Mouse (Mus musculus) MEL (cell line): Measurements from ENCODE around the gene Kcne3. TPM values are rescaled to one million over a fixed set of nuclear protein-coding genes. Genes with fewer than 3 reads are reported as not detected.

ENCODE experiments used
- DNase-seq: peaks from one replicate; pipeline ENCODE4 v3.0.0; 2011; ENCODE audit warnings: low read depth, low spot score
- H3K27ac ChIP-seq: 2 replicates; pipeline ENCODE4 v1.5.1; 2012; ENCODE audit warnings: low read depth, mild to moderate bottlenecking, control low read depth, low read length, moderate library complexity; ENCODE audit not compliant: control insufficient read depth
- H3K27me3 ChIP-seq, 2 experiments: fragments of 150-350 bp in 1 of 2; sonication (generic) in 1 of 2; 2 replicates each; pipeline ENCODE4 v1.6.1; 2012; ENCODE audit warnings: low read length in 2 of 2, mild to moderate bottlenecking in 2 of 2, improper control_type of control experiment in 1 of 2, moderate library complexity in 1 of 2; ENCODE audit not compliant: insufficient read depth in 2 of 2, control insufficient read depth in 1 of 2
- H3K36me3 ChIP-seq, 2 experiments: 2 replicates each; pipeline ENCODE4 v1.6.1; 2012 to 2014; ENCODE audit warnings: low read length in 2 of 2, improper control_type of control experiment in 1 of 2, inconsistent platforms in 1 of 2, mild to moderate bottlenecking in 1 of 2; ENCODE audit not compliant: insufficient read depth in 2 of 2, control insufficient read depth in 1 of 2
- H3K4me1 ChIP-seq, 2 experiments: fragments of 150-350 bp in 1 of 2; sonication (generic) in 1 of 2; 2 replicates each; pipeline ENCODE4 v1.6.1; 2012; ENCODE audit warnings: low read length in 2 of 2, improper control_type of control experiment in 1 of 2, mild to moderate bottlenecking in 1 of 2; ENCODE audit not compliant: insufficient read depth in 2 of 2, control insufficient read depth in 1 of 2
- H3K4me3 ChIP-seq, 2 experiments: fragments of 150-350 bp in 1 of 2; sonication (generic) in 1 of 2; 2 replicates each; pipeline ENCODE4 v1.5.1; 2012; ENCODE audit warnings: low read depth in 2 of 2, low read length in 2 of 2, mild to moderate bottlenecking in 2 of 2, moderate library complexity in 2 of 2, control low read depth in 1 of 2, improper control_type of control experiment in 1 of 2; ENCODE audit not compliant: control insufficient read depth in 1 of 2, insufficient read depth in 1 of 2
- H3K79me2 ChIP-seq: 2 replicates; pipeline ENCODE4 v1.6.1; 2012; ENCODE audit warnings: mild to moderate bottlenecking, low read length, moderate library complexity; ENCODE audit not compliant: control insufficient read depth, poor library complexity, insufficient read depth
- H3K9ac ChIP-seq: 2 replicates; pipeline ENCODE4 v1.6.1; 2012; ENCODE audit warnings: low read depth, mild to moderate bottlenecking, control low read depth, low read length, moderate library complexity; ENCODE audit not compliant: control insufficient read depth, poor library complexity, severe bottlenecking
- H3K9me3 ChIP-seq: fragments of 150-350 bp; sonication (generic); replicated peaks from 2 replicates; pipeline ENCODE4 v1.6.1; 2012; ENCODE audit warnings: mild to moderate bottlenecking, low read length, improper control_type of control experiment, moderate library complexity; ENCODE audit not compliant: insufficient read depth
- CHD1 ChIP-seq: IDR thresholded peaks from 2 replicates; pipeline ENCODE4 v1.6.1; 2012; ENCODE audit warnings: low read depth, mild to moderate bottlenecking, inconsistent platforms, low read length, improper control_type of control experiment
- CTCF ChIP-seq, 3 experiments: IDR thresholded peaks in 2 of 3; conservative IDR thresholded peaks in 1 of 3; 2 replicates each; pipeline ENCODE4 v1.5.1; 2011 to 2012; ENCODE audit warnings: low read length in 3 of 3, low read depth in 2 of 3, mild to moderate bottlenecking in 2 of 3, improper control_type of control experiment in 1 of 3, inconsistent platforms in 1 of 3, mixed read lengths in 1 of 3, moderate library complexity in 1 of 3; ENCODE audit not compliant: control insufficient read depth in 1 of 3, insufficient read depth in 1 of 3, poor library complexity in 1 of 3, severe bottlenecking in 1 of 3
- E2F4 ChIP-seq: IDR thresholded peaks from 2 replicates; pipeline ENCODE4 v1.6.1; 2011; ENCODE audit warnings: low read depth, low read length, improper control_type of control experiment, borderline replicate concordance
- ELF1 ChIP-seq: IDR thresholded peaks from 2 replicates; pipeline ENCODE4 v1.6.1; 2014; ENCODE audit warnings: low read depth, mild to moderate bottlenecking, inconsistent platforms, low read length, improper control_type of control experiment, moderate library complexity
- EP300 ChIP-seq, 2 experiments: IDR thresholded peaks; 2 replicates each; pipeline ENCODE4 v1.6.1; 2011; ENCODE audit warnings: improper control_type of control experiment in 2 of 2, low read length in 2 of 2, low read depth in 1 of 2, mild to moderate bottlenecking in 1 of 2
- GABPA ChIP-seq: IDR thresholded peaks from 2 replicates; pipeline ENCODE4 v1.6.1; 2012; ENCODE audit warnings: low read depth, mild to moderate bottlenecking, inconsistent platforms, low read length, improper control_type of control experiment, moderate library complexity
- GATA1 ChIP-seq: IDR thresholded peaks from 2 replicates; pipeline ENCODE4 v1.6.1; 2011; ENCODE audit warnings: low read depth, low read length, improper control_type of control experiment
- HCFC1 ChIP-seq: IDR thresholded peaks from 2 replicates; pipeline ENCODE4 v1.6.1; 2012; ENCODE audit warnings: low read depth, mild to moderate bottlenecking, inconsistent platforms, low read length, improper control_type of control experiment, moderate library complexity
- MAFK ChIP-seq: IDR thresholded peaks from 2 replicates; pipeline ENCODE4 v1.6.1; 2011; ENCODE audit warnings: low read depth, mild to moderate bottlenecking, low read length, improper control_type of control experiment, borderline replicate concordance
- MAX ChIP-seq: IDR thresholded peaks from 2 replicates; pipeline ENCODE4 v1.6.1; 2011; ENCODE audit warnings: low read length, improper control_type of control experiment
- MEF2A ChIP-seq: IDR thresholded peaks from 2 replicates; pipeline ENCODE4 v1.6.1; 2014; ENCODE audit warnings: low read depth, mild to moderate bottlenecking, inconsistent platforms, low read length, improper control_type of control experiment; ENCODE audit not compliant: poor library complexity, insufficient replicate concordance, severe bottlenecking; ENCODE audit errors: extremely low read depth
- MYB ChIP-seq: IDR thresholded peaks from 2 replicates; pipeline ENCODE4 v1.6.1; 2011; ENCODE audit warnings: mild to moderate bottlenecking, low read depth, low read length, improper control_type of control experiment
- MYC ChIP-seq: IDR thresholded peaks from 2 replicates; pipeline ENCODE4 v1.6.1; 2011; ENCODE audit warnings: low read depth, mild to moderate bottlenecking, low read length, improper control_type of control experiment, moderate library complexity
- NRF1 ChIP-seq: IDR thresholded peaks from 2 replicates; pipeline ENCODE4 v1.6.1; 2014; ENCODE audit warnings: low read depth, mild to moderate bottlenecking, inconsistent platforms, low read length, improper control_type of control experiment, moderate library complexity; ENCODE audit not compliant: poor library complexity, insufficient read depth, severe bottlenecking
- POLR2A ChIP-seq, 2 experiments: IDR thresholded peaks; 2 replicates each; pipeline ENCODE4 v1.6.1; 2011 to 2012; ENCODE audit warnings: low read length in 2 of 2, mild to moderate bottlenecking in 2 of 2, control low read depth in 1 of 2, improper control_type of control experiment in 1 of 2, low read depth in 1 of 2, moderate library complexity in 1 of 2; ENCODE audit not compliant: control insufficient read depth in 1 of 2, insufficient read depth in 1 of 2, poor library complexity in 1 of 2
- RAD21 ChIP-seq: IDR thresholded peaks from 2 replicates; pipeline ENCODE4 v1.6.1; 2011; ENCODE audit warnings: mild to moderate bottlenecking, low read depth, low read length, improper control_type of control experiment
- RCOR1 ChIP-seq: IDR thresholded peaks from 2 replicates; pipeline ENCODE4 v1.6.1; 2012; ENCODE audit warnings: low read depth, mild to moderate bottlenecking, inconsistent platforms, low read length, improper control_type of control experiment
- SIN3A ChIP-seq: IDR thresholded peaks from 2 replicates; pipeline ENCODE4 v1.6.1; 2012; ENCODE audit warnings: low read length, improper control_type of control experiment, inconsistent platforms
- SMC3 ChIP-seq: IDR thresholded peaks from 2 replicates; pipeline ENCODE4 v1.6.1; 2011; ENCODE audit warnings: low read depth, low read length, improper control_type of control experiment
- TAL1 ChIP-seq: IDR thresholded peaks from 2 replicates; pipeline ENCODE4 v1.6.1; 2012; ENCODE audit warnings: mild to moderate bottlenecking, inconsistent platforms, low read length, moderate library complexity, mixed read lengths
- TBP ChIP-seq: IDR thresholded peaks from 2 replicates; pipeline ENCODE4 v1.8.0; 2011; ENCODE audit warnings: low read depth, low read length, improper control_type of control experiment
- UBTF ChIP-seq: IDR thresholded peaks from 2 replicates; pipeline ENCODE4 v1.6.1; 2012; ENCODE audit warnings: low read depth, mild to moderate bottlenecking, inconsistent platforms, low read length, improper control_type of control experiment, moderate library complexity, borderline replicate concordance; ENCODE audit not compliant: insufficient read depth
- USF1 ChIP-seq: IDR thresholded peaks from 2 replicates; pipeline ENCODE4 v1.6.1; 2014; ENCODE audit warnings: low read depth, mild to moderate bottlenecking, inconsistent platforms, low read length, improper control_type of control experiment, moderate library complexity
- USF2 ChIP-seq, 2 experiments: IDR thresholded peaks; 2 replicates each; pipeline ENCODE4 v1.6.1; 2011 to 2012; ENCODE audit warnings: improper control_type of control experiment in 2 of 2, low read length in 2 of 2, borderline replicate concordance in 1 of 2, inconsistent platforms in 1 of 2, low read depth in 1 of 2, mild to moderate bottlenecking in 1 of 2; ENCODE audit not compliant: insufficient read depth in 1 of 2
- ZKSCAN1 ChIP-seq: IDR thresholded peaks from 2 replicates; pipeline ENCODE4 v1.6.1; 2012; ENCODE audit warnings: low read depth, mild to moderate bottlenecking, inconsistent platforms, low read length, improper control_type of control experiment, moderate library complexity
- ZNF384 ChIP-seq: IDR thresholded peaks from 2 replicates; pipeline ENCODE4 v1.6.1; 2012; ENCODE audit warnings: low read depth, mild to moderate bottlenecking, inconsistent platforms, low read length, improper control_type of control experiment
- polyA plus RNA-seq, 2 experiments: library from polyadenylated mRNA; stranded (reverse) in 1 of 2; unstranded in 1 of 2; fragments of >175 nt in 1 of 2; fragments of >200 nt in 1 of 2; gene quantifications; 2 replicates each; pipeline versions ENCODE4 v1.2.1 to v1.2.4; 2012; ENCODE audit warnings: low replicate concordance in 2 of 2, low read depth in 1 of 2; ENCODE audit not compliant: insufficient read length in 2 of 2, insufficient read depth in 1 of 2, missing spikeins in 1 of 2
- total RNA-seq: library from RNA; depleted of rRNA; stranded (reverse); fragments of 300-350 nt; gene quantifications from 2 replicates; pipeline ENCODE4 v1.2.3, GENCODE M21; 2012

The Kcne3 gene
- total and polyA plus RNA-seq, 3 experiments: 4.9 to 6.7 TPM; not detected in 1

- TF ChIP-seq SIN3A (no peak; the same call in 1 of the 2 replicates), CTCF (IDR thresholded peaks at IDR 0.05 in 2 of 3, conservative IDR thresholded peaks at IDR 0.05 in 1 of 3; ENCODE audit: control insufficient read depth in 1 of 3, insufficient read depth in 1 of 3, low read depth in 2 of 3, low read length in 3 of 3, poor library complexity in 1 of 3, severe bottlenecking in 1 of 3) (no peak), TBP (no peak; the same call in 1 of the 2 replicates)
These were observed 2.0 kb downstream of the Kcne3 start (continued) for GRCm38 (mm10) chr7:100178016-100178890.

GRCm38 (mm10) chr7:100178891-100179233 is 2.6 kb downstream of the Kcne3 start:
- Histone ChIP-seq H3K4me3 (peak overlapping the region; percentile 54 to 73), H3K36me3 (peaks cover 0 to 52% of the 10 kb centered on the region in 2 experiments; a peak in 2 of 4 replicates), H3K9me3 (no peaks in the 10 kb centered on the region), H3K27ac (peak overlapping the region; percentile 55), H3K27me3 (no peaks in the 10 kb centered on the region), H3K4me1 (peaks cover 24 to 63% of the 10 kb centered on the region in 2 experiments), H3K9ac (peak overlapping the region; percentile 39), H3K79me2 (no peaks in the 10 kb centered on the region)
- no peak for DNase-seq
- TF ChIP-seq HCFC1 (no peak), SMC3 (no peak)

DNA sequence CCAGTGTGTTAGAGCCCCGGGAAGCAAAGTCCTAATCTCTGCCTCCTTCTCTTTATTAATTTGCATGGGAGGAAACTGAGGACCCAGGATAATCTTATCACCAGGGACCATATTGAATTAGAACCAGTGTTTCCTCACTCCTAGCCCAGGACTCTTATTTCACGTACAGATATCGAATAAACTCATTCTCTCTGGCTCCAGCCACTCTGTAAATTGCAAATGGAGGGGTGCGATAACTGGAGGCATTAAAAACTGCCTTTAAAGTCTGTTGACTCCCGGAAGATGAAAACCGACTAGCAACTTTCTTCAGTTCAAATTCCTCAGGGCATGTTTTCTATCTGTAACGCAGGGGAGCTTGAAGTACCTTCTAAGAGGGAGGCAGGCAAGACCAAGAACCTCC is 3.1 kb downstream of the Kcne3 start:
- Histone ChIP-seq H3K9ac (peak overlapping the region; percentile 38), H3K79me2 (no peaks in the 10 kb centered on the region), H3K36me3 (peaks cover 0 to 56% of the 10 kb centered on the region in 2 experiments; a peak in 2 of 4 replicates), H3K27ac (peak overlapping the region; percentile 88), H3K27me3 (no peaks in the 10 kb centered on the region), H3K9me3 (no peaks in the 10 kb centered on the region), H3K4me3 (peak overlapping the region; percentile 31 to 54; a peak in 3 of 4 replicates), H3K4me1 (peaks cover 24 to 68% of the 10 kb centered on the region in 2 experiments)
- peak; percentile 92 for DNase-seq
- TF ChIP-seq ELF1 (peak; percentile 68), RCOR1 (peak; percentile 100), USF1 (no peak), GABPA (no peak), MAX (peak; percentile 59), MYB (peak; percentile 89), NRF1 (no peak), GATA1 (peak; percentile 99), RAD21 (no peak), SMC3 (no peak), UBTF (no peak), ZNF384 (no peak), MAFK (peak; percentile 44; the same call in 1 of the 2 replicates), E2F4 (no peak), USF2 (IDR thresholded peaks at IDR 0.05; ENCODE audit: borderline replicate concordance in 1 of 2, insufficient read depth in 1 of 2, low read depth in 1 of 2, low read length in 2 of 2) (no peak), POLR2A (IDR thresholded peaks at IDR 0.05; ENCODE audit: control insufficient read depth in 1 of 2, insufficient read depth in 1 of 2, low read depth in 1 of 2, low read length in 2 of 2, poor library complexity in 1 of 2) (no peak), MEF2A (no peak), MYC (0 out of 2 replicates have a peak, but pooled peaks have one; percentile 52), HCFC1 (peak; percentile 61), EP300 (IDR thresholded peaks at IDR 0.05; ENCODE audit: low read depth in 1 of 2, low read length in 2 of 2) (peak; percentile 98), TAL1 (peak; percentile 96), ZKSCAN1 (no peak), TBP (no peak), CHD1 (no peak)
